Mouse (Mus musculus): ENCODE measurements around the gene Phf23.

- TF ChIP-seq ZNF384 (IDR thresholded peaks at IDR 0.05; ENCODE audit: low read depth, low read length) (no peak; the same call in none of the 2 replicates), ZC3H11A (IDR thresholded peaks at IDR 0.05; ENCODE audit: borderline replicate concordance, low read depth, low read length) (no peak), MAFK (IDR thresholded peaks at IDR 0.05; ENCODE audit: insufficient read depth, low read depth, low read length) (no peak), HCFC1 (IDR thresholded peaks at IDR 0.05; ENCODE audit: borderline replicate concordance, insufficient read depth, low read length) (no peak)
Measured at GRCm38 (mm10) chr11:70021264-70022132, 25.9 kb downstream of the Phf23 start.

Data from ES-E14 (cell line).